Mouse (Mus musculus) embryonic facial prominence, embryonic 14.5 days (tissue): Measurements from ENCODE around the gene Asb18. TPM values are rescaled to one million over a fixed set of nuclear protein-coding genes. Genes with fewer than 3 reads are reported as not detected.

Experiments used
- ATAC-seq: fragments of 200-750 bp; cut with Nextera tagmentation; 2 replicates; pipeline ENCODE4 v1.8.0; 2017; ENCODE audit warnings: low read depth, moderate number of reproducible peaks, moderate TSS enrichment
- DNase-seq: peaks from one replicate; pipeline ENCODE4 v3.0.0-alpha.2; 2015; ENCODE audit warnings: low spot score
- H3K27ac ChIP-seq: fragments of 300-500 bp; sonication (generic); replicated peaks from 2 replicates; pipeline ENCODE4 v1.5.1; 2014; ENCODE audit warnings: low read depth, mild to moderate bottlenecking, low read length, moderate library complexity
- H3K27me3 ChIP-seq: fragments of 300-500 bp; sonication (generic); replicated peaks from 2 replicates; pipeline ENCODE4 v1.6.1; 2014; ENCODE audit warnings: low read length; ENCODE audit not compliant: control insufficient read depth, insufficient read depth
- H3K36me3 ChIP-seq: fragments of 300-500 bp; sonication (generic); 2 replicates; pipeline ENCODE4 v1.6.1; 2014; ENCODE audit warnings: low read length, mixed read lengths; ENCODE audit not compliant: control insufficient read depth, insufficient read depth
- H3K4me1 ChIP-seq: fragments of 300-500 bp; sonication (generic); 2 replicates; pipeline ENCODE4 v1.6.1; 2014; ENCODE audit warnings: antibody characterized with exemption, low read length; ENCODE audit not compliant: control insufficient read depth, insufficient read depth
- H3K4me2 ChIP-seq: fragments of 300-500 bp; sonication (generic); 2 replicates; pipeline ENCODE4 v1.6.1; 2014; ENCODE audit warnings: low read depth, mild to moderate bottlenecking, low read length, moderate library complexity, mixed read lengths
- H3K4me3 ChIP-seq: fragments of 300-500 bp; sonication (generic); 2 replicates; pipeline ENCODE4 v1.5.1; 2014; ENCODE audit warnings: low read depth, mild to moderate bottlenecking, low read length
- H3K9ac ChIP-seq: fragments of 300-500 bp; sonication (generic); 2 replicates; pipeline ENCODE4 v1.6.1; 2014; ENCODE audit warnings: low read depth, mild to moderate bottlenecking, low read length, moderate library complexity, mixed read lengths
- H3K9me3 ChIP-seq: fragments of 300-500 bp; sonication (generic); 2 replicates; pipeline ENCODE4 v1.6.1; 2016; ENCODE audit warnings: low read length; ENCODE audit not compliant: control insufficient read depth
- WGBS: fragments of 180-500 bp; shearing (Covaris S2); extraction: QIAGEN DNeasy Blood & Tissue Kit; methylation state at CpG from one replicate; pipeline ENCODE4 v1.1.7; 2014; 5-methylcytosine and 5-hydroxymethylcytosine counted together
- polyA plus RNA-seq: library from polyadenylated mRNA; unstranded; fragments of >200 nt; fragmentation: Nextera tagmentation; extraction: Ambion mirVana; gene quantifications from 2 replicates; pipeline ENCODE4 v1.2.1, GENCODE M21; 2014

Gene Asb18
- polyA plus RNA-seq, 1 experiment from 2014 or later, result 0.31 TPM

DNA sequence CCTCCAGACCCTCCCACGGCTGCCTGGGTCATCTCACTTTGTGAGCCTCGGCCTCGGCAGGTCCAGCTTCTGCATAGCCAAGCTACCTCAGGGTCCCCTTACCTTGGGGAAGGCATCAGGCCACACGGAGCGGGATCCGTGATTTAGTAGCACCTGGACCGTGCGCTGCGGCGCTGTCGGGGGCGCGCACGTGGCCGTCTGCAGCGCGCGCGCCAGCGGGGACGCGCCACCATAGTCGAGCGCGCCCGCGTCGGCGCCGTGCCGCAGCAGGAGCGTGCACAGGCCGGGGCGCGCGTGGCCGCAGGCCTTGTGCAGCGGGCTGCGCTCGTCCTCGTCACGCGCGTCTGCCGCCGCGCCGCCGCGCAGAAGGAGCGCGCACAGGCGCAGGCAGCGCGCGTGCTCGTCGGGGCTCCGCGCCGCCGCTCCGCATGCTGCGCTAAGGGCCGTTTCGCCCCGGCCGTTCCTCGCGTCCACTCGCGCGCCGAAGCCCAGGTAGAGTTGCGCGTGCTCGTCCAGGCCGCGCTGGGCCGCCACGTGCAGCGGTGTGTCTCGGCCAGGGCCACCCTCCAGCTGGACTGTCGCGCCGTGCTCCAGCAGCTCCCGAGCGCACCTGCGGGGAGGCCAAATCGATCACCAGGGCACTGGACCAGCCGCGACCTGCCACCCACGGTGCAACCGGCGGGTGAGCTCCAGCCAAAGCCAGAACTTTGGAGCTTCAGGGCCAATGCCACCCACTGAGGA, 46.2 kb downstream of the Asb18 start:
- Histone ChIP-seq H3K27ac (no peak overlapping the region), H3K4me2 (peak overlapping the region; percentile 97), H3K4me1 (no peaks in the 10 kb centered on the region), H3K4me3 (peak overlapping the region; percentile 62), H3K27me3 (peaks cover 52% of the 10 kb centered on the region), H3K9me3 (no peaks in the 10 kb centered on the region), H3K9ac (peak overlapping the region; percentile 72), H3K36me3 (no peaks in the 10 kb centered on the region)
- under 1% methylated on average over 29 of the region's 95 CpGs for WGBS
- ATAC-seq, result peak; percentile 57; the same call in 1 of the 2 replicates
- peak; percentile 45 for DNase-seq

DNA sequence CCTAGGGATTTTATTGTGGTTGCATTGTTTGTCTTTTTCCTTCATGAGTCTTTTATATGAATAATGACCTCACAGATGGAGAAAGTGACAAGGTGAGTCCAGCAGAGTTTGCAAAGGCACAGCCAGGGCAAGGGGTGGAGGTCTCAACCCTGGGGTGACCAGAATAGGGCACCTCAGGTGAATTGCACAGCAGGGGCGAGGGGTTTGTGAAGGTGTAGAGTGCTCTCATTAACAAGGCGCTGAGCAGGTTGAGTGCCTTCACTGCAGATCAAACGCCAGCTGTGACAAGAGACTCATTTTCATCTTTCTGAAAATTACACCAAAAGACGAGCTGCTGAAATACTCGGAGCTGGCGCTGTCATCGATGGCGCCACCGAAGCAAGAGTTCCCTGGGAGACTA, 46.9 kb downstream of the Asb18 start:
- Histone ChIP-seq H3K4me1 (no peaks in the 10 kb centered on the region), H3K27me3 (peaks cover 59% of the 10 kb centered on the region), H3K4me3 (peak overlapping the region; percentile 62), H3K9ac (0 out of 2 replicates have a peak overlapping the region, but pooled peaks have one; percentile 72), H3K4me2 (peak overlapping the region; percentile 97), H3K27ac (no peak overlapping the region), H3K9me3 (no peaks in the 10 kb centered on the region), H3K36me3 (no peaks in the 10 kb centered on the region)
- 27% methylated on average over 9 of the region's 9 CpGs for WGBS
- ATAC-seq (no peak), DNase-seq (no peak)

DNA sequence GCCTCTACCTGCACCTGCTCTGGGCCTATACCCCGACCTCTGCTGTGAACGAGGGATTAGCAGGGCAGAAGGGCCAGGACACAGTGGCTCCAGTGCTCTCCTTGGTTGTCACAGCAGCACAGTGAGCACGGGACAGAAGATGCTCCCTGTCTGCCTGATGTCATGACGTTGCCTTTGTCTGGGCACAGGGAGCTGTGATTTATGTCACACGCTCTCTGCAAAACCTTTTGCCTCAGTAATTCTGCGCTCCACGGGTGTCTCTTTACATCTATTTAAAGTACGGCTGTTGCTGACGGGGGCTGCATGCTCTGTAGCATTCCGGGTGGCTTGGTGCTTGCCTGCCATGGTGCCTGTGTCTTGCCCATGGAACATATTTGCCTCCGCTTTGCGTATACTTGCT, 50.0 kb downstream of the Asb18 start:
- DNase-seq (no peak), ATAC-seq (no peak)
- no peak overlapping the region for H3K27ac ChIP-seq
- H3K4me1 ChIP-seq, result no peaks in the 10 kb centered on the region
- H3K27me3 ChIP-seq, result peaks cover 43% of the 10 kb centered on the region
- H3K9ac ChIP-seq, result no peak overlapping the region
- no peak overlapping the region for H3K4me3 ChIP-seq
- H3K36me3 ChIP-seq, result no peaks in the 10 kb centered on the region
- 61% methylated on average over 12 of the region's 12 CpGs for WGBS
- no peaks in the 10 kb centered on the region for H3K9me3 ChIP-seq
- H3K4me2 ChIP-seq, result no peak overlapping the region

DNA sequence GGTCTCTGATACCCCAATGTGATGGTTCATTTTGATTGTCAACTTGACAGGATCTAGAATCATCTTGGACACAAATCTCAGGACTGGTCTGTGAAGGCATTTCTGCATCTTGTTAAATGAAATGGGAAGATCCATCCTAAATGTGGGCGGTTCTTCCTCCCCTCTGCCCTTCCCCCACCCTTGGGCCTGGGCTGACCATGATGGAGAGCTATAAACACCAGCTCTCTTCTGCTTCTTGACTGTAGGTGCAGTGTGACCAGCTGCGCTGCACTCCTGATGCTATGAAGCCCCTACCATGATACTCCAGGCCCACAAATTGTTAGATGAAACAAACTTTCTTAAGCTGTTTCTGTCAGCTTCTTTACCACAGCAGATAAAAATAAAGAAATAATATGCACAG, 51.2 kb downstream of the Asb18 start:
- Histone ChIP-seq H3K9me3 (no peaks in the 10 kb centered on the region), H3K9ac (no peak overlapping the region), H3K27ac (no peak overlapping the region), H3K4me1 (no peaks in the 10 kb centered on the region), H3K36me3 (no peaks in the 10 kb centered on the region), H3K27me3 (peaks cover 37% of the 10 kb centered on the region), H3K4me3 (no peak overlapping the region), H3K4me2 (no peak overlapping the region)
- ATAC-seq, result no peak
- DNase-seq, result no peak
- 92% methylated on average over 2 of the region's 2 CpGs for WGBS

DNA sequence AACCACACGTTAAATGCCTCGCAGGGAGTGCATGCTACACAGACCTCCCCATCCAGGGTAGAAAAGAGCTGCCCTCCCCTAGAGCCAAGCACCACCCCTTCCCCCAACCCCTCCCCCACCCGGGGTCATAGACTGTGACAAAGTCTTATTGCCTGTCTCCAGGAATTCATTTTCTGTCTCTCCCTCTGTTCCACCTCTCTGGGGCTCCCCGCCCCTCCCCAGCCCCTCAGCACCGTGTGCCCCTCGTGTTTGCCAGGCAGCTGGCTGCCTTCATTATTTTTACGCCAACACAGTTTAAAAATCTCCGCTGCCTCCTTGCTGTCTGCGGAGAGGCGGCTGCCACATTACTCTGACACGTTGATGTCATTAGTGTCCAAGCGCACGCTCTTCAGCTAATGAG, 52.4 kb downstream of the Asb18 start:
- no peak for DNase-seq

DNA sequence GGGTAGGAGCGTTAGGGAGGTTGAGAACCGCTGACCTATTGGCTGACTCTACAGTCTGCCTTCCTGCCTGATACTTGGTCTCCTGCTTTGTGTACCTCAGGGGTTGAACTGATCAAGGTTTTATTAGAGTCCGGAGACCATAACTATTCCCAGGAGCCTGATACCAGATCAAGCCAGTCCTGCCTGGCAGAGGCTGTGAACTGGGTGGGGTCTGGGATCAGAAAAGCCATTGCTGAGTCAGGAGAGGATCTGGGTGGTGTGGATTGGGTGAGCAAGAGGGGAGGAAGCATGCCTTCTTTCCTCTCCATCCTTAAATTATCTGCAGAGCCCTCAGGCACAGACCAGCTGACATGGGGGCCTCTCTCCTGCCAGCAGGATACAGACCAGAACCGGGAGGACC, 55.1 kb downstream of the Asb18 start:
- WGBS, result 83% methylated on average over 3 of the region's 4 CpGs
- Histone ChIP-seq H3K4me3 (no peak overlapping the region), H3K27me3 (0 out of 2 replicates have a peak, but pooled peaks cover 19% of the 10 kb centered on the region), H3K9me3 (no peaks in the 10 kb centered on the region), H3K4me1 (no peaks in the 10 kb centered on the region), H3K27ac (no peak overlapping the region), H3K9ac (no peak overlapping the region), H3K36me3 (no peaks in the 10 kb centered on the region), H3K4me2 (no peak overlapping the region)
- ATAC-seq (no peak), DNase-seq (no peak)

More for the DNA sequence above, 52.4 kb downstream of the Asb18 start:
- Histone ChIP-seq H3K4me1 (no peaks in the 10 kb centered on the region), H3K27ac (no peak overlapping the region), H3K4me2 (no peak overlapping the region), H3K9me3 (no peaks in the 10 kb centered on the region), H3K36me3 (no peaks in the 10 kb centered on the region), H3K4me3 (no peak overlapping the region), H3K27me3 (peaks cover 25% of the 10 kb centered on the region), H3K9ac (no peak overlapping the region)
- no peak for ATAC-seq
- 15% methylated on average over 13 of the region's 13 CpGs for WGBS

DNA sequence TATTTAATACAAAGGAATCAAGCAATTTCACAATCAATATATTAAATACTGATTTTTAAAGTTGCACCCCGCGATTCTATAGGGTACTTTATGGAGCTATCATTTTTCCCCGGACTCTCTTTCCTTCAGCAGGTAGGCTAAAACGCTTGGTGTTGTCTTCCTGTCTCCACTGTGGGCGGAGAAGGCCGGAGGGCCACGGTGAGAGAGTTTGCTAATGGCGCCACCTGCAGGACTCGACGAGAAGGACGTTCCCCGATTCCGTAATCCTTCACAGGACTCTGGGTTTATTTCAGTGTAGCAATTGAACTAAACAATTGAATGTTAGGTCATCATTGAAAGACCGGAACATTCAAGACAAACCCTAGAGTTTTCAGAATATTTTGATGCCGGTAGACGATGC, 71.3 kb downstream of the Asb18 start:
- ATAC-seq (peak; percentile 48; the same call in 1 of the 2 replicates), DNase-seq (peak; percentile 79)
- peaks cover 80% of the 10 kb centered on the region for H3K27me3 ChIP-seq
- no peaks in the 10 kb centered on the region for H3K9me3 ChIP-seq
- no peak overlapping the region for H3K27ac ChIP-seq
- 3% methylated on average over 16 of the region's 16 CpGs for WGBS
- H3K4me2 ChIP-seq, result no peak overlapping the region; the same call in 1 of the 2 replicates
- no peak overlapping the region for H3K9ac ChIP-seq
- no peak overlapping the region for H3K4me3 ChIP-seq
- H3K4me1 ChIP-seq, result peaks cover 6% of the 10 kb centered on the region; the same call in 1 of the 2 replicates
- H3K36me3 ChIP-seq, result no peaks in the 10 kb centered on the region

DNA sequence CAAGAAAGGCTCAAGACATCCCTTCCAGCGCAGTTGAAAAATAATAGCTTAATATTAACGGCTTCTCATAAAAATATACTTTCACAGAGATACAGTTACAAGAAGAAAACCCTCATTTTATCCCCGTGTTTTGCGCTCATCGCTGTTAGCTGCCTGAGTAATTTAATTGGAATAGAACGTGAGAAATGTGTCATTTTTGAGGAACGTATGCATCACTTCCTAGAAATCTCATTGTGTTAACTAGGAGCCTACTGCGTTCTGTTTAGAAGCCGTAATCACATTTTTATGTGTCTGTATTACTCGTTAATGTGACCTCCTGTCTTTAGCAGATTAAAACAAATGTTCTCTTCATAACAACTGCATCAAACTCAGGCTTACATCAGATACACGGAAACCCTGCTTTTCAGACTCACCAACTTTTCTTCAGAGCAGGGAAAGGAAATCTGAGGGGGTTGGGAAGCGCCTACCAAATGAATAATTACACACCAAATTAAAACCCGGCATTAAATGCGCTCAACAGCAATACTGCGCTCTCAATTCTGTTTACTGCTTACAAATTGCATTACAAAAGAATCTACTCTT, 72.0 kb downstream of the Asb18 start:
- Histone ChIP-seq H3K4me2 (peak overlapping the region; percentile 49), H3K4me3 (peak overlapping the region; percentile 32), H3K36me3 (no peaks in the 10 kb centered on the region), H3K9ac (0 out of 2 replicates have a peak overlapping the region, but pooled peaks have one; percentile 19), H3K27ac (no peak overlapping the region), H3K27me3 (peaks cover 82% of the 10 kb centered on the region), H3K4me1 (peaks cover 6% of the 10 kb centered on the region; the same call in 1 of the 2 replicates), H3K9me3 (no peaks in the 10 kb centered on the region)
- WGBS, result 3% methylated on average over 15 of the region's 15 CpGs
- no peak for ATAC-seq
- DNase-seq, result no peak
